Mouse (Mus musculus): ENCODE data around the gene Pla2g4a. TPM values are rescaled to one million over a fixed set of nuclear protein-coding genes. Genes with fewer than 3 reads are reported as not detected.

Pla2g4a gene
- polyA plus RNA-seq, 1 experiment from 2014 or later: 7.9 TPM

- Histone ChIP-seq H3K79me2 (ENCODE audit: inconsistent target) (no peaks in the 10 kb centered on the region), H3K27ac (no peak overlapping the region), H3K36me3 (ENCODE audit: inconsistent target) (no peaks in the 10 kb centered on the region), H3K4me3 (ENCODE audit: inconsistent target) (no peak overlapping the region)
- 98% methylated on average over 4 of the region's 4 CpGs for WGBS (ENCODE audit: missing documents)
Measured at GRCm38 (mm10) chr1:149898001-149898625, 63.0 kb downstream of the Pla2g4a start.

GRCm38 (mm10) chr1:149896590-149896989 lies 64.5 kb downstream of the Pla2g4a start:
- no peak overlapping the region for H3K4me3 ChIP-seq (ENCODE audit: inconsistent target)

DNA sequence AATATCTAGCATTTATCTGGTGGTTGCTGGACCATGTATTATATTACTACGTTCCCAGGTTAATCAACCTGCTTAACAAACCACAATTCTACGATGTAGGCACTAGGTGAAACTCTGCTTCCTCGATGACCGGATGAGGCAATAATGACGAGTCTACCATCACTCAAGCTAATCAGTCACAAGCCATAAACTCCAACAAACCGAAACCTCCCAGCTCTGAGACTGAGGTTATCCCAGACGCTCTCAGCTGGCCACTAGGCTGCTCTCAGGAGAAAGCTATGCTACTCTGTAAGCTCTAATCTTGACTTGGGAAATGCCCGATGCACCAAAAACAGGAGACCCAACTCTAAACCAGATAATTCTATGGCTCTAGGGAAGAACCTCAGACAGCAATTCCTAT lies 66.2 kb downstream of the Pla2g4a start:
- 92% methylated on average over 8 of the region's 8 CpGs for WGBS (ENCODE audit: missing documents)
- no peak overlapping the region for H3K27ac ChIP-seq
- no peaks in the 10 kb centered on the region for H3K36me3 ChIP-seq (ENCODE audit: inconsistent target)
- no peak overlapping the region for H3K4me3 ChIP-seq (ENCODE audit: inconsistent target)
- no peaks in the 10 kb centered on the region for H3K79me2 ChIP-seq (ENCODE audit: inconsistent target)

More at GRCm38 (mm10) chr1:149896590-149896989, 64.5 kb downstream of the Pla2g4a start:
- H3K79me2 ChIP-seq (ENCODE audit: inconsistent target): no peaks in the 10 kb centered on the region
- no peaks in the 10 kb centered on the region for H3K36me3 ChIP-seq (ENCODE audit: inconsistent target)
- no peak overlapping the region for H3K27ac ChIP-seq
- WGBS (ENCODE audit: missing documents): 97% methylated on average over 5 of the region's 5 CpGs

DNA sequence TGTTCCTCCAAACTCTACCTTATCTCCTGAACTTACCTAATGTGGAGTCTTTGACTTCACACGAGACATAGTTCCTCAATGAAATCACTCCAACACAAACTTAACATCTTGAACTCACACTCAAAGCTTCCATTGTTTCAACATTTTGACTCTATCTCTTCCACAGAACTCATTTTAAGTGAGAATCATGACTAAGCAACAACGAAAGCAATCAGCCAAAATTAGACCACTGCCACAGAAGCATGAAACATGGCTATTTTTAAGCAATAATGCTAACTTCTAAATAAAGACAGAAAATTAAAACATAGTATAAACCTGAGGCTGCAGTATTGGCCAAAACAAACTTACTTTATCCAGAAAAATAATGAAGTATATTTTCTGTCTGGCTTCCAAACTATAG lies 67.2 kb downstream of the Pla2g4a start:
- H3K79me2 ChIP-seq (ENCODE audit: inconsistent target): no peaks in the 10 kb centered on the region
- 69% methylated on average over 2 of the region's 2 CpGs for WGBS (ENCODE audit: missing documents)
- no peak overlapping the region for H3K4me3 ChIP-seq (ENCODE audit: inconsistent target)
- H3K36me3 ChIP-seq (ENCODE audit: inconsistent target): no peaks in the 10 kb centered on the region
- H3K27ac ChIP-seq: no peak overlapping the region

GRCm38 (mm10) chr1:149891057-149891456 lies 70.0 kb downstream of the Pla2g4a start:
- Histone ChIP-seq H3K36me3 (ENCODE audit: inconsistent target) (no peaks in the 10 kb centered on the region), H3K4me3 (ENCODE audit: inconsistent target) (no peak overlapping the region), H3K27ac (no peak overlapping the region), H3K79me2 (ENCODE audit: inconsistent target) (no peaks in the 10 kb centered on the region)
- 58% methylated on average over 5 of the region's 5 CpGs for WGBS (ENCODE audit: missing documents)

DNA sequence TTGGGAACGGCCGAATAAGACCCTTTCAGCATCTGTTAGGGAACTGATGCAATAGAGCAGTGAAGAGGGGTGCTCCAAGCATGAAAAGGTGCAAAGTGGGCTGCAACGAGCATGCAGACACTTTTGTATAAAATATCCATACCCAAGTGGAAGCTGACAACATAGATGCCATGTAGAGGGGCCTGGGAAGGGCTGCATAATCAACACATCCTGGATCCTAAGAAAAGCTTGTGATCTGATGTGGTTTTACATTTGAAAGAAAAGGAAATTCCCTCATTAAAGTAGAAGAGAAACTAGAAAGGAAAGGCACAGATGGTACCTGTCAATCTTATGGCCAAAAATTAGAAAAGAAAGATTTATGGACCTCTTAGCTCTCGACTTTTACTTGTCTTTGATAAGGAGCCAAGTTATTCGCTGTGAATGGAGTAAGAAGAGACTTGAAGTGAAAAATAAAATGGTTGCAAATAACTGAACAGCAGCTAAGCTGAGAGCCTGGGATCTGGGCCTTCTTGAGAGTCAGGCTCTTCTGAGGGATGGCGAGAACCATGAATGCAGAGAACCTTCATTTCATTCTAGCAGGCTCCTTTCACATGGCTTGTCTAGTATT lies 78.6 kb downstream of the Pla2g4a start:
- H3K27ac ChIP-seq: no peak overlapping the region
- H3K36me3 ChIP-seq (ENCODE audit: inconsistent target): no peaks in the 10 kb centered on the region
- WGBS (ENCODE audit: missing documents): 87% methylated on average over 6 of the region's 6 CpGs
- no peaks in the 10 kb centered on the region for H3K79me2 ChIP-seq (ENCODE audit: inconsistent target)
- no peak overlapping the region for H3K4me3 ChIP-seq (ENCODE audit: inconsistent target)

GRCm38 (mm10) chr1:149878175-149878574 lies 82.9 kb downstream of the Pla2g4a start:
- no peaks in the 10 kb centered on the region for H3K79me2 ChIP-seq (ENCODE audit: inconsistent target)
- WGBS (ENCODE audit: missing documents): 100% methylated on average over 3 of the region's 3 CpGs
- no peak overlapping the region for H3K4me3 ChIP-seq (ENCODE audit: inconsistent target)
- H3K27ac ChIP-seq: no peak overlapping the region
- H3K36me3 ChIP-seq (ENCODE audit: inconsistent target): no peaks in the 10 kb centered on the region

DNA sequence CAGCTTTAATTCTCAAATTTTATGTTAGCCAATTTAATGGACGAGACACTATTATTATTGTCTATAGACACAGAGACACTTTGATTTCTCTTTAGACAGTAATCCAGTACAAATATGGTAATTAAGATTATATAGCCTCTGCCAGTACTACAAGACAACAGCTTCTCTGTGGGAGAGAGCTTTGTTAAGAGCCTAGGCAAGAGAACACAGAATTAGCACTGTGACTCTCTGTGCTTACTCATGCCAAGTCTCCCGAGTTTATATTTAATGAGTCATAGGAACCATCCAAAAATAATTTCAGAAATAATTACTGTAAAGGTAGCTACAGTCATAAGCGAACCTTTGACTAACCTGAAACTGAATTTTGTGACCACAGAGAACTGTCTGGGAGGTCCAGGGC lies 84.6 kb downstream of the Pla2g4a start:
- Histone ChIP-seq H3K27ac (no peak overlapping the region), H3K79me2 (ENCODE audit: inconsistent target) (no peaks in the 10 kb centered on the region), H3K4me3 (ENCODE audit: inconsistent target) (no peak overlapping the region), H3K36me3 (ENCODE audit: inconsistent target) (no peaks in the 10 kb centered on the region)
- WGBS (ENCODE audit: missing documents): 85% methylated on average over 3 of the region's 3 CpGs

GRCm38 (mm10) chr1:149871625-149872024 lies 89.5 kb downstream of the Pla2g4a start:
- WGBS (ENCODE audit: missing documents): 100% methylated on average over 1 of the region's 1 CpGs
- Histone ChIP-seq H3K36me3 (ENCODE audit: inconsistent target) (no peaks in the 10 kb centered on the region), H3K79me2 (ENCODE audit: inconsistent target) (no peaks in the 10 kb centered on the region), H3K27ac (no peak overlapping the region), H3K4me3 (ENCODE audit: inconsistent target) (no peak overlapping the region)

- no peak overlapping the region for H3K4me3 ChIP-seq (ENCODE audit: inconsistent target)
- no peak overlapping the region for H3K27ac ChIP-seq
- H3K36me3 ChIP-seq (ENCODE audit: inconsistent target): no peaks in the 10 kb centered on the region
- no peaks in the 10 kb centered on the region for H3K79me2 ChIP-seq (ENCODE audit: inconsistent target)
Measured at GRCm38 (mm10) chr1:149867323-149867722, 93.8 kb downstream of the Pla2g4a start.

- no peaks in the 10 kb centered on the region for H3K36me3 ChIP-seq (ENCODE audit: inconsistent target)
- no peak overlapping the region for H3K27ac ChIP-seq
- no peak overlapping the region for H3K4me3 ChIP-seq (ENCODE audit: inconsistent target)
- WGBS (ENCODE audit: missing documents): 97% methylated on average over 3 of the region's 3 CpGs
- no peaks in the 10 kb centered on the region for H3K79me2 ChIP-seq (ENCODE audit: inconsistent target)
Measured at GRCm38 (mm10) chr1:149866202-149866601, 94.9 kb downstream of the Pla2g4a start.

DNA sequence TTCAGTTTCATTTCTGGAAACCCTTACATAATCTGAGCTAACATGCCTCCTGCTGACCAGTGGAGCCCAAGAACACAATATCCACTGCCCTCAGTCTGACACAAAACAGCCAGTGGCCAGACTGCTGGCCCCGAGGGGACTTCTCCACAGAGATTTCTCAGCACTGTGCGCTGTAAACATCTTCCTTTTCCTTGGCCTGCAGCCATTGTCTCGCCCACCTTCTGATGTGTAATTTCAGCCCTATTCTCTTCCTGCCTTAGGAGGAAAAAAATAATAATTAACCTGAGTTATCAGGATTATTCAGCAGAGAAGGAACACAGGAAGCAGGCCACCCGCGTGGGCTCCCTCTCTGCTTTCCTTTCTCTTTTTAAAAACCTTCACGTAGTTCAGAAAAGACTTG lies 98.3 kb downstream of the Pla2g4a start:
- H3K27ac ChIP-seq: no peak overlapping the region
- no peaks in the 10 kb centered on the region for H3K36me3 ChIP-seq (ENCODE audit: inconsistent target)
- H3K4me3 ChIP-seq (ENCODE audit: inconsistent target): no peak overlapping the region
- H3K79me2 ChIP-seq (ENCODE audit: inconsistent target): no peaks in the 10 kb centered on the region
- WGBS (ENCODE audit: missing documents): 76% methylated on average over 6 of the region's 6 CpGs

- Histone ChIP-seq H3K36me3 (ENCODE audit: inconsistent target) (no peaks in the 10 kb centered on the region), H3K4me3 (ENCODE audit: inconsistent target) (no peak overlapping the region), H3K27ac (no peak overlapping the region), H3K79me2 (ENCODE audit: inconsistent target) (no peaks in the 10 kb centered on the region)
- WGBS (ENCODE audit: missing documents): 90% methylated on average over 2 of the region's 2 CpGs
Measured at GRCm38 (mm10) chr1:149862181-149862580, 98.9 kb downstream of the Pla2g4a start.

- H3K79me2 ChIP-seq (ENCODE audit: inconsistent target): no peaks in the 10 kb centered on the region
- WGBS (ENCODE audit: missing documents): 94% methylated on average over 2 of the region's 2 CpGs
- no peak overlapping the region for H3K27ac ChIP-seq
- no peaks in the 10 kb centered on the region for H3K36me3 ChIP-seq (ENCODE audit: inconsistent target)
- no peak overlapping the region for H3K4me3 ChIP-seq (ENCODE audit: inconsistent target)
Measured at GRCm38 (mm10) chr1:149861543-149861942, 99.5 kb downstream of the Pla2g4a start.

GRCm38 (mm10) chr1:149858734-149859133 lies 102.4 kb downstream of the Pla2g4a start:
- H3K4me3 ChIP-seq (ENCODE audit: inconsistent target): no peak overlapping the region
- no peak overlapping the region for H3K27ac ChIP-seq
- WGBS (ENCODE audit: missing documents): 92% methylated on average over 5 of the region's 5 CpGs
- H3K36me3 ChIP-seq (ENCODE audit: inconsistent target): no peaks in the 10 kb centered on the region
- H3K79me2 ChIP-seq (ENCODE audit: inconsistent target): no peaks in the 10 kb centered on the region

DNA sequence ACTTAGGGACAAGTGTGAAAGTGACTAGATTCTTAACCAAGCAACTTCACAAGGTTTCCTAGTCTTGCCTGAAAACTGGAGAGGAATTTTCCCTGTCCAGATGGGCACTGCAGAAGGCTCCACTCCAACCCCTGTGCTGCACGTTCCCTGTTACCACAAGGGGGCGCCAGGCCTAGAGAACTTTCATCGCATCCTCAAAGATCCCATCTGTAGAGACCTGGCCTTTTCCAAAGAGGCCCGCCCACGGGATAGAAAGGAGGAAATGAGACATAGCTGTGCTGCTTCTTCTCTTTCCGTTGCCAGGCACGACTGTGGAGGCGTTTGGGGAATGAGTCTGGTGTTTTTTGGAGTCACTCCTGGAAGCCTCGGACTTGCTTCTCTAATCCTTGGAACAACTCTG lies 104.4 kb downstream of the Pla2g4a start:
- no peak overlapping the region for H3K27ac ChIP-seq
- 41% methylated on average over 9 of the region's 9 CpGs for WGBS (ENCODE audit: missing documents)
- H3K79me2 ChIP-seq (ENCODE audit: inconsistent target): no peaks in the 10 kb centered on the region
- H3K4me3 ChIP-seq (ENCODE audit: inconsistent target): no peak overlapping the region
- H3K36me3 ChIP-seq (ENCODE audit: inconsistent target): no peaks in the 10 kb centered on the region
